Mouse (Mus musculus): ENCODE data around the gene Ric1. TPM values are rescaled to one million over a fixed set of nuclear protein-coding genes. Genes with fewer than 3 reads are reported as not detected.

The Ric1 gene
- polyA plus RNA-seq, 1 experiment = 8.9 TPM

- Histone ChIP-seq H3K36me3 (ENCODE audit: control insufficient read depth, insufficient read depth, low read length) (peaks cover 2% of the 10 kb centered on the region; the same call in 1 of the 2 replicates), H3K4me3 (ENCODE audit: insufficient read depth, low read depth, low read length) (no peak overlapping the region), H3K27me3 (replicated peaks; ENCODE audit: control insufficient read depth, insufficient read depth, low read length) (no peaks in the 10 kb centered on the region), H3K27ac (ENCODE audit: insufficient read depth, low read depth, low read length) (no peak overlapping the region), H3K4me1 (ENCODE audit: control insufficient read depth, insufficient read depth, low read length) (no peaks in the 10 kb centered on the region)
- DNase-seq = no peak
- TF ChIP-seq CTCF (conservative IDR thresholded peaks at IDR 0.05; ENCODE audit: insufficient read depth, insufficient read length, low read depth, low read length) (no peak), POLR2A (IDR thresholded peaks at IDR 0.05; ENCODE audit: low read depth, low read length) (no peak)
- 93% methylated on average over 3 of the region's 3 CpGs for WGBS
Observed at GRCm38 (mm10) chr19:29604653-29605052, 82.6 kb downstream of the Ric1 start.

DNA sequence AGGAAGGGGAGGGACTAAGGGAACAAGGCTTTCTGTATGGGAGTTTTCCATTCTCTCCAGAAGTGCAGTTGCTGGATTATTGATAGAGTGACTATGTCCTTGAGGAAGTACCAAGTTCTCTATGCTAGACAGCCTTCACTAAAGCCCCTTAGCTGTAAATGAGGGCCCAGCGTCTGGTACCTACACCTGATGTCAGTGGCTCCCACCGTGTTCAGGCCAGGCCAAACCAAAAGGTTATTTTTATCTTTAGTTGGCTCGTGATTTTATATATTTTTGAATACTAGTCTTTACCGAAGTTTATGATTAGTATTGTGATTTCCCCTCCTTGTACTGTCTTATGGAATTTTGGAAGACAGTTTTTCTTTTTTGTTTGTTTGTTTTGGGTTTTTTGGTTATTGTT, 85.4 kb downstream of the Ric1 start:
- H3K36me3 ChIP-seq (ENCODE audit: control insufficient read depth, insufficient read depth, low read length) = peaks cover 4% of the 10 kb centered on the region
- TF ChIP-seq POLR2A (IDR thresholded peaks at IDR 0.05; ENCODE audit: low read depth, low read length) = no peak
- TF ChIP-seq CTCF (conservative IDR thresholded peaks at IDR 0.05; ENCODE audit: insufficient read depth, insufficient read length, low read depth, low read length) = no peak
- no peaks in the 10 kb centered on the region for H3K4me1 ChIP-seq (ENCODE audit: control insufficient read depth, insufficient read depth, low read length)
- DNase-seq = no peak
- H3K27ac ChIP-seq (ENCODE audit: insufficient read depth, low read depth, low read length) = no peak overlapping the region
- H3K27me3 ChIP-seq (replicated peaks; ENCODE audit: control insufficient read depth, insufficient read depth, low read length) = no peaks in the 10 kb centered on the region
- WGBS = 92% methylated on average over 4 of the region's 4 CpGs
- no peak overlapping the region for H3K4me3 ChIP-seq (ENCODE audit: insufficient read depth, low read depth, low read length)

DNA sequence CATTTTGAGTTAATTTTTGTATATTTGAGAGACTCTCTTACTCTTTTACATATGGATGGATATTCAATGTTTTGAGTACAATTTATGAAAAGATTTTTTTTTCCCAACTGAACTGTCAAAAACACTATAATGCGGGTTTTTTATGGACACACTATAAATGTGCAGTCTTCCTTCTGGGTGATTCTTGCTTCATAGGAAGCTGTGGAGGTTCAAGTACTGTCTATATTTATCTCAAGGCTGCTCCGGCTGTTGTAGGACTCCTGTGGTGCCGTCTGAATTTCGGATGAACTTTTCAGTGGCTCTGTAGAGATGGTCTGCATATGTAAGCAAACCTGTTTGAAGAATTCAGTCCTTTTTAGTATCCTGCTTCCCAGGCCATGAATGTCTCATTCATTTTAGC, 86.1 kb downstream of the Ric1 start:
- DNase-seq = no peak
- Histone ChIP-seq H3K27me3 (replicated peaks; ENCODE audit: control insufficient read depth, insufficient read depth, low read length) (no peaks in the 10 kb centered on the region), H3K4me3 (ENCODE audit: insufficient read depth, low read depth, low read length) (no peak overlapping the region), H3K4me1 (ENCODE audit: control insufficient read depth, insufficient read depth, low read length) (no peaks in the 10 kb centered on the region), H3K36me3 (ENCODE audit: control insufficient read depth, insufficient read depth, low read length) (peaks cover 4% of the 10 kb centered on the region), H3K27ac (ENCODE audit: insufficient read depth, low read depth, low read length) (no peak overlapping the region)
- TF ChIP-seq CTCF (conservative IDR thresholded peaks at IDR 0.05; ENCODE audit: insufficient read depth, insufficient read length, low read depth, low read length) (no peak), POLR2A (IDR thresholded peaks at IDR 0.05; ENCODE audit: low read depth, low read length) (no peak)
- 89% methylated on average over 4 of the region's 4 CpGs for WGBS

DNA sequence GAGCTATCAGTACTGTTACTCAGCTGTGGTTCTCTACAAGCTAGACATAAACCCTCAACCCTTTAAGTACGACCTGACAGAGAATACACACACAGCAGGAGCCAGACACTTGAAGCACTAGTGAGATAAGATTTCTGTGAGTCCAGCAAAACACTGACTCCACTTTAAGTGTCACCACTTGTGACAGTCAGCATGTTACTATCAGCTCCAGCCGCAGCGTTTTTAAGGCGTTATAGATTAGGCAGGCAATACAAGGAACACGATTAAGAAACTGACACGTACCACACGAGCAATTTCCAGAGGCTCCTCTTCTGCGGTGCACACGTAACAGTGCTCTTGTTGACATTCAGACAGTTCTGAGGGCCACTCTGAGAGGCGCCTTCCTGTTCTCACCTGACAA, 88.8 kb downstream of the Ric1 start:
- Histone ChIP-seq H3K4me1 (ENCODE audit: control insufficient read depth, insufficient read depth, low read length) (no peaks in the 10 kb centered on the region), H3K4me3 (ENCODE audit: insufficient read depth, low read depth, low read length) (no peak overlapping the region), H3K27ac (ENCODE audit: insufficient read depth, low read depth, low read length) (no peak overlapping the region), H3K36me3 (ENCODE audit: control insufficient read depth, insufficient read depth, low read length) (peaks cover 5% of the 10 kb centered on the region), H3K27me3 (replicated peaks; ENCODE audit: control insufficient read depth, insufficient read depth, low read length) (no peaks in the 10 kb centered on the region)
- 93% methylated on average over 10 of the region's 10 CpGs for WGBS
- DNase-seq = no peak
- no peak for TF ChIP-seq CTCF (conservative IDR thresholded peaks at IDR 0.05; ENCODE audit: insufficient read depth, insufficient read length, low read depth, low read length)
- TF ChIP-seq POLR2A (IDR thresholded peaks at IDR 0.05; ENCODE audit: low read depth, low read length) = no peak

DNA sequence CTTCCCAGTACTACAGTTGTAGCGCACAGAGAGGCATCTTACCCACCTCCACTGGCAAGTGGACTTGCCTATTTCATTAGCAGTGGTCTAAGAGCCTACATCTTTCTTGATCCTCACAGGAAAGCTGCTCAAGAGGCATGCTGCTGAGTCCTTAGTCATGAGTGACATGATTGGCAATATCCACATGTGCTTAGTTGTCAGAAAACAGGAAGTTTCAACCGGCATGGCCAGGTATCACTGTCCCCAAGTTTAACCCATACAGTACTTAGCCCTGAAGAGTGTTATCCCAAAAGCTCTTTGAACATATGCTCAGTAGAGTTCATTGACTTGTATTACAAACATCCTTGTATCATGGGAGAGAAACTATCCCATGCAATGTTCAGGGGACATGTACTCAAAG, 90.0 kb downstream of the Ric1 start:
- no peak for DNase-seq
- Histone ChIP-seq H3K27ac (ENCODE audit: insufficient read depth, low read depth, low read length) (no peak overlapping the region), H3K4me3 (ENCODE audit: insufficient read depth, low read depth, low read length) (no peak overlapping the region), H3K27me3 (replicated peaks; ENCODE audit: control insufficient read depth, insufficient read depth, low read length) (no peaks in the 10 kb centered on the region), H3K4me1 (ENCODE audit: control insufficient read depth, insufficient read depth, low read length) (no peaks in the 10 kb centered on the region), H3K36me3 (ENCODE audit: control insufficient read depth, insufficient read depth, low read length) (peaks cover 7% of the 10 kb centered on the region)
- TF ChIP-seq POLR2A (IDR thresholded peaks at IDR 0.05; ENCODE audit: low read depth, low read length) = no peak
- TF ChIP-seq CTCF (conservative IDR thresholded peaks at IDR 0.05; ENCODE audit: insufficient read depth, insufficient read length, low read depth, low read length) = no peak
- 77% methylated on average over 2 of the region's 2 CpGs for WGBS

GRCm38 (mm10) chr19:29641055-29641454, 119.0 kb downstream of the Ric1 start:
- 26% methylated on average over 9 of the region's 9 CpGs for WGBS
- Histone ChIP-seq H3K36me3 (ENCODE audit: control insufficient read depth, insufficient read depth, low read length) (no peaks in the 10 kb centered on the region), H3K27ac (ENCODE audit: insufficient read depth, low read depth, low read length) (peak overlapping the region; percentile 20; the same call in 1 of the 2 replicates), H3K4me1 (ENCODE audit: control insufficient read depth, insufficient read depth, low read length) (peaks cover 4% of the 10 kb centered on the region), H3K27me3 (replicated peaks; ENCODE audit: control insufficient read depth, insufficient read depth, low read length) (no peaks in the 10 kb centered on the region), H3K4me3 (ENCODE audit: insufficient read depth, low read depth, low read length) (no peak overlapping the region)
- peak; percentile 54 for DNase-seq
- no peak for TF ChIP-seq POLR2A (IDR thresholded peaks at IDR 0.05; ENCODE audit: low read depth, low read length)
- no peak for TF ChIP-seq CTCF (conservative IDR thresholded peaks at IDR 0.05; ENCODE audit: insufficient read depth, insufficient read length, low read depth, low read length)

GRCm38 (mm10) chr19:29641510-29641909, 119.4 kb downstream of the Ric1 start:
- Histone ChIP-seq H3K36me3 (ENCODE audit: control insufficient read depth, insufficient read depth, low read length) (no peaks in the 10 kb centered on the region), H3K4me1 (ENCODE audit: control insufficient read depth, insufficient read depth, low read length) (peaks cover 4% of the 10 kb centered on the region), H3K4me3 (ENCODE audit: insufficient read depth, low read depth, low read length) (no peak overlapping the region), H3K27ac (ENCODE audit: insufficient read depth, low read depth, low read length) (peak overlapping the region; percentile 20; the same call in 1 of the 2 replicates), H3K27me3 (replicated peaks; ENCODE audit: control insufficient read depth, insufficient read depth, low read length) (no peaks in the 10 kb centered on the region)
- 74% methylated on average over 5 of the region's 5 CpGs for WGBS
- DNase-seq = no peak
- TF ChIP-seq POLR2A (IDR thresholded peaks at IDR 0.05; ENCODE audit: low read depth, low read length) (no peak), CTCF (conservative IDR thresholded peaks at IDR 0.05; ENCODE audit: insufficient read depth, insufficient read length, low read depth, low read length) (no peak)
